Mouse (Mus musculus) frontal cortex, adult (tissue): ENCODE measurements at regions not wholly inside any gene's neighbourhood (a gene's known extent, or its start where the extent isn't known, plus 50 kb on each side); places are given as distances from the start of the nearest gene placed in this dataset.

Experiments
- ATAC-seq: cut with Nextera tagmentation; 2 replicates; pipeline ENCODE4 v1.9.2; 2017; ENCODE audit warnings: mild to moderate bottlenecking, moderate library complexity, mixed read lengths; ENCODE audit not compliant: low TSS enrichment

DNA sequence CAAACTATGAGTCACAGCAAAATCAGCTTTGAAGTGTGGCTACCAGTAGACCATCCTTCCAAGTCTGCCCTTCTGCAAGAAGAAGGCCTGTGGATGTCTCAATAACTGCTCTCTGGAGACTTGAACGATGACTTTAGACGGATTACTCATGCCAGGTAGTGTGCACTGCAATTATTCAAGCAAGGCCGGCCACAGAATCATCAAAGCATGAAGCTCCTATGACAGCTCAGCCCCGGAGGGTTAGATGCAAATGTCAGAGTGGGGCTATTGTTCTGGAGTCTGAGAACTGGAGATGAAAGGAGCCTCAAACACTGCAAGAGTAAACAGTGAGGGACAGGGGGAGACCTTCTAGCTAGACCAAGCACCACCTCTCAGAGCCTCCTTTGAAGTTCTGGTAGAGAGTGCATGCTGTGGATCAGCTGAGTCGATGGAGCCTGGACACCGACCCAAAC is 173.8 kb upstream of the Dmrta1 start:
- no peak for ATAC-seq

DNA sequence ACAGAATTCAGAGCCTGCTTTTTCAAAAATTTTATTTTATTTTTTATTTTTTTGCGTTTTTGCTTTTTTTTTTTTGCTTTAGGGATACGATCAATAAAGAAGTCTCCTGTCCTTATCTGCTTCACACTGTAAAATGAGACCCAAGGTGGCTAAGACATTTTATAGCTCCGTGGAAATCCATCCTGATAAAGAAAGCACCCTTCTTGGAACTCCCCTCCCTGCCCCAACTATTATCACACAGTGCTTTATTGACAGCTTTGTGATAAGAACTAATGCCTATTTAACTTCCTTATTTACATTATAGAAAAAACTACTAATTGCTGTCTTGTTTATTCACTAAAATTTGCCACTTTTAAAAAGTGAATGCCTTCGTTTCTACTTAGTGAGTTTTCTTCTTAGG is 179.0 kb upstream of the Dmrta1 start:
- no peak for ATAC-seq

DNA sequence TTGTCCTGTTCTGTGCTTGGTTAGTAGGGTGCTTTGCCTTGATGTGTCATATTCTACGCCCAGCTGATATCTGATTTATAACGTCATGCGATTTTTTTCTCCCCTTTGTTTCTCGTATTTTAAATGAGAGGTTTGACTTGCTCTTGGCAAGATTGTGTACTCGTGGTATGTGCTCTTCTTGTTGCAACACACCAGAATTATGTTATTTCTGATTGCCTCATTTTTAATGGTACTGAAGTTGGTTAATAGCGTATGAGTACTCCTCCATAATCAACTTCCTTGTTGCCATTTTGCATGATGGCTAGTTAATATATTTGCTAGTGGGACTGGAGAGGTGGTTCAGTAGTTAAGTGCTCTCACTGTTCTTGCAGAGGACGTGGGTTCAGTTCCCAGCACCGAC is 180.1 kb upstream of the Cdkn2b start:
- no peak for ATAC-seq

DNA sequence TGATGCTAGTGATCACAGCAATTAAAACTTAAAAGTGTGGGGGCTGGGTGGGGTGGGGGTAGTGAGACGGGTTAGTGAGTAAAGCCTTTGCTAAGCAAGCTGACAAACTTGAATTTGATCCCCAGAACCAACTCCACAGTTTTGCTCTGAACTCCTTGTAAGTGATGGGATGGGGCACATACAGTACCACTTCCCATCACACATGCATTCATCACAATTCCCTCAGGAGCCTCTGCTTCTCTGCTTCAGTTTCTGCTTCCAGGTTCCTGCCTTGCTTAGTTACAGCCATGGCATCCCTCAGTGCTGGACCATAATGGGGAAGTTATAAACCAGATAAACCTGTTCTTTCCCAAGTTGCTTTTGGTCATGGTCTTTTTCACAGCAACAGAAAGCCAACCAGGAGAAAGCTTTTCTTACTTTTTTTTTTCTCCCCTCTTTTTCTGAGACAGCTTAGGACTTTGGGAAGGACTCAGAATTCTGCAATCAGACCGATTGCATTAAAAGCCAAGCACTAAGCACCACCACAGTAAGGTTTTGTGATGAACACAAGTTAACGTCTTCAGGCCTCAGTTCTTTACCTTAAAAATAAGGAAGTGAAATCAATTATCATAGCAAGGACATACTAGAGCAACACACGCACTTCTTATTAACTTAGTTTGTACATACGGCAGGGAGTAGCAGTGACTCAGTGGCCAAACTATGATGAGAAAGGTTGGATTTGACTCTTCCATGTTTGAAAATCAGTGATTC is 176.8 kb upstream of the Cdkn2b start:
- no peak for ATAC-seq

DNA sequence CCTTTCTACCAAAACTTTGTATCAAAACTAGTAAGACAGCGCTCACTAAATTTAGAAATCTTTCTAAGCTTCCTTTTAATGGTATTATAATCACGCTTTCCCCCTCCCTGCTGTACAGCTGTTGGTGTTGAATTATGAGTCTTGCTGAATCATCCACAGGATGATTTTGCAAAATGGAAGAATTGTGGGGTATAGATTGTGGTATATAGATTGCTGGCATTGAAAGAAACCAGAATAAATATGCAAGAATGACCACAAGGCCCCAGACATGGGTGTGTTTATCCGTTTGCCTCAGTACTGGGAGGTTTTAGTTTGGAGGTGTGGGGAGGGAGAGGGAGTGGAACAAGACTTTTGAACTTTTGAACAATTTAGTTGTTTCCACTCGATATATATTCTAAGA is 176.1 kb upstream of the Cdkn2b start:
- ATAC-seq, result no peak

DNA sequence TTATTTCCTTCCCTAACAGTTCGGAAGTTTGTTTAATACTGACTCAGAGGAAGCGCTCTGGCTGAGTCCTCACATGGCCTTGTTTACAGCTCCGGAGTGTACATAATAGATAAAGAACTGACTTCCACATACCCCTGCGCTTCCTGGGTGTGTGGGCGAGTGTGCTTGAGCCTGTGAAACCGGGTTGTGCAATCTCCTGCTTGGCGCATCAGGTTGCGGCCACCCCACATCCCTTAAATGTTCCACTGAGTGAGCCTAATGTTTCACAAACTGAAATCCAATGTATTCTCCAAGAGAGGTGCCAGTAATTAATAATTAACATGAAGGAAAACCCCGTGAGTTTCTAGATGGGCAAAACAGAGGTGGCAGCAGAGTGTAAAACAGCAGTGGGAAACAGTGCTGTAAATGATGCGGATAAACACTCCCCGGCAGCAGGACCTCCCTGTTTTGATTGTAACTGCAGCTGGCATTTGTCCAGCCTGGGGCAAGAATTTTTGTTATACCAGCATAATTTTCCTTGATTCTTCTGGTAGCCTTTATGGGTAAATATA is 175.2 kb upstream of the Cdkn2b start:
- ATAC-seq, result no peak

DNA sequence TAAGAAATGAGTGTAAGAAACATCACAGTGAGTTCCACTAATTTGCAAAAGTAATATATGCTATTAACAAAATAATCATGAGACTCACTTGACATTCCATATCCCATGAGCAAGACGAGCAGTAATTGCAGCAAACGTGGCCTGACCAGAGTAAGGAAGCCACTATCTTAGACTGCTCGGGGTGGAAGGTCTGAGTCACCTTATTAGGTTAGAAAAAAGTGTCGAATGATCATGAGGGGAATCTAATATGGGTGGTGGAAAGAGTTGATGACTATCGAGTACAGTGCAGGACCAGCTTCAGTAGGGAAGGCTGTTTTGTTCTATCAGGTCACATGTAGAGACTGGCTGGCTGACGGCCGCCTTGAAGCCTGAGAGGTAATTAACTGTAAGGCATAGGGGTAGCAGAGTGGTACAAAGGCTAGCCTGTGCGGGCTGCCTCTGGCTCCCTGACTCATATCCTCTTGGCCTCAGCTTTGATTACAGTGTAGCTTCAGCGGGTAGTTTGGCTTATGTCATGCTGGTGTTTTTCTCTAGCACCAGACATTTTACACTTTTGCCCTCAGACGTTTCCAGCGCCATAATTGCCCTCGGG is 167.9 kb upstream of the Cdkn2b start:
- ATAC-seq, result no peak

DNA sequence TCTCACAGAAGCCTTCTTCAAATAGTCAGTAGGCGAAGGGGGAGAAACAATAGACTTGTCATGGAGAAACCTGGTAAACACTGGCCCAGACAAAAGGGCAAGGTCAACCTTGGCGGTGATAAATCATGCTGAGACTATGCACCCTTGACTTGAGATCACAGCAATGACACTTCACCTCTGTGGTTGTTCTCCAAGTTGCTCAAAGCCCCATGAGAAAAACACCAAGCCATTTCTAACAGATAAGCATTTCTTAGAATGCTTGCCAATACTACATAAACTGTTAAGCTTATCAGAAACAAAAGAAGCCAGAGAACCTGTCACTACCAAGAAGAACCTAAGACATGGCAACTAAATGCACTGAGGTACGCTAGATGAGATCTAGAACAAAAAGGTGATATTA is 165.0 kb upstream of the Cdkn2b start:
- no peak for ATAC-seq

DNA sequence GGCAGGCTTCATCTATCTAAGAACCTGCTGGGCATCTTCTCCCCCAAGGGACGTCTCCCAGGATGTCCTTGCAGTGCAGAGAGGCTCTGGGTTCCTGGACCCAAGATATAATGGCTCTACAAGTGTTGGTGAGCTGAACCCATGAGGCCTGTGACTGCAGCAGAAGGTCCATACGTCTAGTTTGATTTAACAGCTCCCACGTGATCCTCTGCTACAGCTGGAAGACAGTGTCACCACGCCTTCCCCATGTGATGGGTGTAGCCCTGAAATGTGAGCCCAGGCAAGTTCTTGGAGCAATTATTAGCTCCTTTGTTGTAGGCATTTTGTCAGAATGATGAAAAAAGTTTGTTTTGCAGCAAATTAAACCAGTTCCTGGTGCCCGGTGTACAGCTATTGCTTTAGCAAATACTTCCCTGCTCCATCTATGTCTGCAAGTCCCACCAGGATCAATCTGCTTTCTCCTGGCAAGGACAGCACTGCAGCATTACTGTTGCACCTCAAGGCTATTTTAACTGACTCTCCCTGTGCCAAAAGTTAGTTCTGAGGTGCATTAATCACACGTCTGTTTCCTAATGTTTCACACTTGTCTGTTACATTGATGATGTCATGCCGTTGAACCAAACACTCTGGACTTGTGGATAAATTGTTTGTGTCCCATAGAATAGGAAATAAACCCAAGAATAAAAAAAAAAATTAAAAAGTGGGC is 164.2 kb upstream of the Cdkn2b start:
- no peak for ATAC-seq

DNA sequence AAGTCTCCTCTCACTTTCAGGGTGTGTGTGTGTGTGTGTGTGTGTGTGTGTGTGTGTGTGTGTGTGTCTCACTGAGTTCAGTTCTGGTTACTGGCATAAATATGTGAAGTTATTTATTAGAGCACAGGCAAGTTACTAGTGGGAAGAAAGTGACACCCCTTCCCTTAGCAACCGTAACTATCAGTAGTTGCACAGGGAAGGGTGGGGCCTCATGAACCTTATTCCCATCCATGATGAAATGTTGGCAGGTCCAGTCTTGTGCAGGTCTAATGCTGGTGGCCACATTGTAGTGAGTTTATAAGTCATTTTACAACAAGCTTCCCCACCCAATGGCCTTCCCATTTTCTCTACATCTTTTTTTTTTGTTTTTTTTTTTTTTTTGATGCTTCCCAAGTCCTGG is 160.6 kb upstream of the Cdkn2b start:
- ATAC-seq, result no peak

DNA sequence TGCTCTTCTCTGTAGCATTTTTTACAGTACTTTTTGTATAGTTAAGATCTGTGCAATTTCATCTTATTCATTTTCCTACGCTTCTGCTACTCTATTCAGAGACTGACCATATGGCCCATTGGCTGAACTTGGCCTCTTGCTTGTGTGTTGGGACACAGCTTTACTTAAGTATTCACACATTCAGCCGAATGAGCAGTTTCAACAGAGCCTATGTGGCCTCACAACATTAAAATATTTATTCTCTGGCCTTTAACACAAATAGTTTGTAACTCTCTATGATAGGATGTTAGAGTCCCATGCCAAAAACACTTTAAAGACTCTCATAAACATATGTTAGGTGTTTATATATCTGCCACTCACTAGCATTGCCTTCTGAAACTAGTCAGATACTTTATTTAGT is 159.9 kb upstream of the Cdkn2b start:
- no peak for ATAC-seq

DNA sequence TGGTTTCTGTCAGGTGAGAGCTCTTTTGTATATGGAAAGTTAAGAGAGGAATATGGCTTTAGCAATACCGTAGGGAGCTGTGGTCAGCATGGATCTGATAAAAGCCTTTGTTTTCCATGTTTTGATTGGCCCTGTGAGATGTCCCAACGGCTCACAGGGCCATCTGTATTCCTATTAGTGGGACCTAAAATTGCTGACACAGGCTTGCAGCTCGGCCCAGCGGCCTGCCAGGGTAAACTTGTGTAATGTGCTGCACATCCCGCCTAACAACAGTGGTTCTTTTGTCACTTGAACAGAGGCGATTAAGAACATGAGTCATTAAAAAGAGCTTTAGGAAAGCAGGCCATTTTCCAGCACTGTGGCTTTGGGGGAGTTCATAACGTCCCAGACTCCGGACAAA is 159.0 kb upstream of the Cdkn2b start:
- ATAC-seq, result no peak; the same call in 1 of the 2 replicates

DNA sequence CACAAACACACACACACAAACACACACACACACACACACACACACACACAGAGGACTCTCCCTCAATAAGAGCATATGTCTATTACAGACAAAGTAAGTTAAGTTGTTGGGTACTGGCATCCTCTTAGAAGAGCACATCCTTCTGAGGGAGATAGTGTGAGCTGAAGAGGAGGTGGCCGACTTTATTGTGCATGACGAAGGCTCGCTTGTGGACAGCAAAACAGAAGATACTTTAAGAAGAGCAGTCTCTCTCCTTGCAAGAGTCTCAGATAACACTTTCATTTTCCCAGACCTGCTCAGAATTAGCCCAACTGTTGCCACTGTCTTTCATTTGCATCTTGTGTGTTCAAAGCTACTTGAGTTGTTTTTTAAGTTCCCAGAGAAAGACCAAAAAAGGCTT is 158.6 kb upstream of the Cdkn2b start:
- ATAC-seq, result no peak

DNA sequence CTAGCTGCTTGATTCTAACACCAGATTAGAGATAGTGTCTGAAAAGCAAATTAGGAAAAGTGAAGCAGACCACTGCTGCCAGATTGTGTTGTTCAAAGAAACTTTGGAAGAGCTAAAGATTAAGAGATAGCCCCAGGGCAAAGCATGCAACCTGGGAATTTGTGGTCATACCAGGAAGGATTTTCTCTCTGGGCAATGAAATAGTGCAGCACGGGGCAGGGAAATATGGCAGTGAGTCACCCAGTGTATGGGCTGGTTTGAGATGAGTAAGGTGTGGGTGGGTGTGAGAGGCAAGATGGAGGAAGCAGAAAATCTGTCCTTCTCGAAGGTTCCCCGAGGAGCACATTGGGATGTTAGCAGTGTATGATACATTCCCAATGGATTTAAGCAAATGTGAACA is 155.9 kb upstream of the Cdkn2b start:
- peak; percentile 67 for ATAC-seq

DNA sequence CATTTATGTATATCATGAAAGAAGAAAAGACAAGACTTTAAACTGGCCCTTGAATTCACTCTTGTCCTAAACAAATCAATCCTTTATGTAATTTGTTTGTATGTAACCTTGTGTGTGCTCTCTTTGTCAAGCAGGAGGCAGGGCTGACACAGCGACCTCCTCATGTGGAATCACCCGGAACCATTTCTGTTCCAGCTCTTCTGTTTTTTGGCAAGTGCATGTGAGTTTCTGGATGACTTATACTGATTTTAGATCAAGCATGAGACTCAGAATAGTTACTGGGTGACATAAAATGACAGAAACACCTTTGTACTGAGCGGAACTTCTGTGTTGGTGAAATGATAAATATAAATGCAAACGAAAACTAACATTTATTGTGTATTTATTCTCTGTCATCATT is 152.3 kb upstream of the Cdkn2b start:
- no peak for ATAC-seq

DNA sequence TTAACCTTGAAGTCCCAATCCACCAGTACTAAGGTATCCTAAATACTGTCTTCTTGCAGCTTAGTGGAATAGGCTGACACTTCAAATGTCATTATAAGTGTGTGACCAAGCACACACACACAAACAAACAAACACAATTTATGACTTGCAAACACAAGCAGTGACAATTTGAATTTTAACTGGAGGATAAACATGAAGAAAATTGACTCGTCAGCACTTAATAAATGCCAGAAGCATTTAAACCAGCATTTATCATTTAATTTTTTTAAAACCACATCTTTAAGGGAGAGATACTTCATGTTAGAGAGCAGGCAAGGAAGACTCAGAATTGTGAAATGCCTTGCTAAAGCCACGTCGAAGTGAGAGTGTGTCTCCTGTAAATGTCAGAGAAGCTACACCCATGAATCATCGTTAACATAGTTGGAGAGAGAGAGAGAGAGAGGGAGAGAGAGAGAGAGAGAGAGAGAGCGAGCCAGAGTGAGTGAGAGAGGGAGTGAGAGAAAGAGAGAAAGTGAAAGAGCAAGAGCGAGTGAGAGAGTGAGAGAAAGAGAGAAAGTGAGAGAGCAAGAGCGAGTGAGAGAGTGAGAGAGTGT is 149.4 kb upstream of the Cdkn2b start:
- ATAC-seq, result peak; percentile 31; the same call in 1 of the 2 replicates

DNA sequence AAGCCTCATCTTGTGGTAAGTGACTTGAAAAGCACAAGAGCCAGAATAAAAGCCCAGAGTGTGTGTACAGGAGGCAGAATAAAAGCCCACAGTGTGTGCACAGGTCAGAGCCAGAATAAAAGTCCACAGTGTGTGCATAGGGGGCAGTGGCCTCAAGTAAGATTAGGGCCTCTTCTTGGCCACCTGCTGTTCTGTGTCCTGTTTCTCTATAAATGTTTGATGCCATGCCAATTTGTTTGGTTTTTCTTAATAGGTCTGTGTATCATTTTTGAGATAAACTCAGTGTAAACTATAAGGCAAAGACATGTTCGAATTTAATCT is 148.5 kb upstream of the Cdkn2b start:
- ATAC-seq, result no peak

DNA sequence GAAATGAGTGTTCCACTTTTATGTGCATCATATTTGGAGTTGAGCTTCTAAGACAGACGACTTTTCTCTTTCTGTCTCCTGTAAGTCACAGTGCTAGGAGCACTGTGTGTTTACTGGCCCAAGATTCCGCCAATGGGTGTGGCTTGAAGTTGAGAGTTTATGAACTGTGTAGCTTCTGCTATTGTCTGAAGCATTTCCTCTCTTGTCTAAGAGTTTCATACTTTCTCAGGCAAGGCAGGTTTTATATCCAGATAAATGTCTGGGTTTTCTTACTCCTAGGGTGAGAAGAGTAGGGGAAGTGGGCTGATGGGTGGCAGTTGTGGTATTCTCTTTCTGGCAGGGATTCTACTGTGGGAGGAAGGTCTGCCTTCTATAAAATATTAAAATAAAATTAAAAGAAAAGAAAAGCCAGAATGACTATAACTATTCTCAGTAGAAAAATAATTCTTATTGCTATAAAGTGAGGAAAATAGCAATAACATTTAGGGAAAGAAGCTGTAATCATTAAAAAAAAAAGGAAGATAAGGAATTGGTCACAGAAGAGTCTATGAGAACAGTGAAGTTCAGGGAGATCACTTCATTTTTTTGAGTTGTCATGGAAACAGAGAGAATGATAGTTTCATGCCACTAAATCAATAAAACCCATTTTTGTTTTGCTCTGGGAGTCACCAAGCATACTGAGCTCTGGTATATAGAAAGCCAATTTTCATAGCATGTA is 147.9 kb upstream of the Cdkn2b start:
- no peak for ATAC-seq

DNA sequence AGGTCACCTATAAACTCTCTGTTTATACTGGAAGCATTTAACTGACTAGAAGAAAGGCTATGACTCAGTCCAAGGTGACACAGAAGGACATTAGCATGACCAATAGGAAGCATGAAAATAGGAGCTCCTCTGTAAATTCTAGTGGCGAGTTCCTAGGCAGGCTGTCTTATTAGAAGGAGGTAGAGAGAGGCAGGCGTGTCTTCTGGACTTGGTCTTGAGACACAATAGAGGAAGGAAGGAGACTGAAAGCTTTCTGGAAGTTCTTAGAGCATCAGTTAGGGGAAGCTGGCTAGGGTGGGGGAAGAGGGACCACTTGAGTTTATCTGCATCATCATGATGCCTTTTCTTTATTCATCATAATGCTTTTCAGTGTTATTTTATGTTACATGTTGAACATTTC is 147.0 kb upstream of the Cdkn2b start:
- no peak for ATAC-seq

DNA sequence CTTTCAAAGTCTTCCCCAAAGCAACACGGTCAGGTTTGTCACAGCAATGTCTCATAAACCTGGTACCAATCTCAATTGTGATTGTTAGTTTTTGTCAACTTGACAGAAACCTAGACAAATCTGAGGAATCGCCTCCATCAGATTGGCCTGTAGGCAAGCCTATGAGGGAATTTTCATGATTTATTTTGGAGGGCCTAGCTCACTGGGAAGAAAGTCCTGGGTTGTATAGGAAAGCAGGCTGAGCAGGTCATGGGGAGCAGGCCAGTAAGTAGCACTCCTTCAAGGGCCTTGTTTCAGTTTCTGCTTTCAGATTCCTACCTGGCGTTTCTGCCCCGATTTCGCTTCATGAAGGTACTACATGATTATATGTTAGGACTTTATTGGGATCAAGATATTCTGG is 144.1 kb upstream of the Cdkn2b start:
- no peak for ATAC-seq

DNA sequence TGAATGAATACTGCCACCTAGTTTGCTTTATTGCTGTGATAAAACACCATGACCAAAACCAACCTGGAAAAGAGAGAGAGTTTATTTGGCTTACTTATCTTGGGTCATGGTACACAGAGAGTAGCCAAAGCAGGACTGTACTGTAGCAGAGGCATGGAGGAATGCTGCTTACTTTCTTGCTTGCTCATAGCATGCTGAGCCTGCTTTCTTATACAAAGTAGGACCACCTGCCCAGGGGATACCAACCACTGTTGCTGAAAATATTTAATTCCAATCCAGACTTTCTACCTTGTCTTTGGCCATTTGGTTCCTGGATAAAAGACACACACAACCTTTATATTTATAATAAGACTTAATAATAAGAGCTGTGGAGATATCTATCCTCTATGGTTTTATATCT is 142.2 kb upstream of the Cdkn2b start:
- ATAC-seq, result no peak

DNA sequence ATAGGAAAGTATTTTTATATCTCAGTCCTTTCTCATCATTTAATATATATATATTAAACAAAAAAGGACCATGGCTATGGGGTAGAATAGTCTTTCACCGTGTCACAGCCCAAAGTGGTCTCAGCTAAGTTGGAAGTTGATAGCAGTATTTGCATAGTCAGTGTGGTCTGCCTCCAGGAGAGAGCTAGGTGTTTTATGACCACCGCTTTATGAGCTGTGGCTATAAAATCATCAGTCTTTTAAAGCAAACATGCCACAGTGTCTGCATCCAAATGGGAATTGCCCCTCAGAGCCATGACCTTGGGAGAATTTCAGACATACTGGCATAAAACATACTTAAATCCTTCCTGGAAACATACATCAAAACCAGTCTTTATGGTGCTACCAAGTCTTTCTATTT is 140.9 kb upstream of the Cdkn2b start:
- ATAC-seq, result no peak
